Mouse (Mus musculus) cerebellum, adult 18-20 months (tissue): ENCODE results near the gene Slc29a3.

Source experiments
- DNase-seq, 2 experiments: peaks; one replicate each; pipeline ENCODE4 v3.0.0; 2021

The Slc29a3 gene

DNA sequence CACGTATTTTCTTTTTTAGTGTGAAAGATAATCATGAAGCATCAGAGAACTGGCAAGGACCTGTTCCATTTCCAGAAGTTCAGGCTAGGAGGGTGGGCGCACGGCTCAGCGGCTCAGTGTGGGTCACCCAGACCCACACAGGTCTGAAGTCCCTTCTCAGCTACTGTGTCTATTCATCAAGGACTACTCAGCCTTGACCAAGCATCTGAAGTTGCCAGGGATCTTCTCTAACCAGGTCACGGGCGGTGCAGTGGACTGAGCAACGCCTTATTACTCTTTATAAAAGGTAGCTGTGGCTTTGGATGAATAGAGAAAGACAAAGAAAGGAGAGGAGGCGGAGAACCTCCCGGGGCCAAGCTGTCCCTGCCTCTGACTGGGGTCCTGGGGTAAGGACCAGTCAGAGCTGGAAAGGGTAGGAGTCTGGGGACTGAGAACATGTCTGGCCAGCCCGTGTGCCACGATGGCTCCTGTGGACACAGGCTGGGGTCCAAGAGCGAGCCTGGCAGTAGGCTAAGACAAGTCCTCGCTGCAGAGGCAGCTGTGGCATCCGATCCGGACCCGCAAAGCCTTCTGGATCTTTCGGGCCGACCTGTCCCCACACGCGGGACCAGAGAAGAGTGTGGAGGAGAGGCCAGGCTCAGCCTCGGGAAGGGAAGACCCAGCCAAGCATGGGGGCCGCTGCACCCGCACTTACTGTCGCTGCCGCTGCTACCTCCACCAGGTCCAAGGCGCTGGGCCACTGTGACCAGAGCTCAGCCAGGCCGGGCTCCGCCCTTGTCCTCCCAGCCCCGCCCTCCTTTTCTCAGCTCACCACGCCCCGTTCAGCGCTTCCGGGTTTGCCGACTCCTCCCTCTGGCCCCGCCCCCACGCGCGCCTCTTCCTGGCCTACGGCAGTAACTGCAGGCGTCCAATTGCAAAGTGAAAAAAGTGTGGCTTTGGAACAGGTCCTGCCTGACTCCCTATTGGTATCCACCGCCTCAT, at the start of gene Slc29a3:
TSS of gene Slc29a3 (minus strand) at position 755 of the 981 bp plus-strand sequence.
- peak; percentile 92 to 93 for DNase-seq

DNA sequence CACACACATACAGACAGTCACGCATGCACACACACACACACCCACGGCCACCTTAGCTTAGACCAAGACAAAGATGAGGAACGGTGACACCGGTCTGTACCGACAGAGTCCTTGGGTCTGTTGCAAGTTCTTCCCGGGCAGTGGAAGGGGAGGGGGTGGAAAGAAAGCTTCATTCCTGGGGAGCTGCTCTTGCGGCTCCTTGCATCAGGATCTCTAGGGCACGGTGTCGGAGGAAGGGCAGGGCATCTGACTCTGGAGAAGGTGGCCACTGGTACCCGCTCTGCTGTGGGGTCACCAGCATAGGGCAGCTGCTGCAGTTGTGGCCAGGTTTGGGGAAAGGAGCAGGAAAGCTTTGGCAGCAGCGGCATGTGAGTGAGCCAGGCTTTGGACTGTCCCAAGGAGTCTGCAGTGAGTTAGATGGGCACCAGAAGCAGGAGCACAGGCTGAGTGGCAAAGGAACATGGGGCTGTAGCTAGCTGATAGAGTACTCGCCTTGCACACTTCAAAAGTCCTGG, 49.4 kb upstream of the Slc29a3 start:
- DNase-seq: no peak

GRCm38 (mm10) chr10:60801168-60801897, 48.7 kb upstream of the Slc29a3 start:
- no peak for DNase-seq

DNA sequence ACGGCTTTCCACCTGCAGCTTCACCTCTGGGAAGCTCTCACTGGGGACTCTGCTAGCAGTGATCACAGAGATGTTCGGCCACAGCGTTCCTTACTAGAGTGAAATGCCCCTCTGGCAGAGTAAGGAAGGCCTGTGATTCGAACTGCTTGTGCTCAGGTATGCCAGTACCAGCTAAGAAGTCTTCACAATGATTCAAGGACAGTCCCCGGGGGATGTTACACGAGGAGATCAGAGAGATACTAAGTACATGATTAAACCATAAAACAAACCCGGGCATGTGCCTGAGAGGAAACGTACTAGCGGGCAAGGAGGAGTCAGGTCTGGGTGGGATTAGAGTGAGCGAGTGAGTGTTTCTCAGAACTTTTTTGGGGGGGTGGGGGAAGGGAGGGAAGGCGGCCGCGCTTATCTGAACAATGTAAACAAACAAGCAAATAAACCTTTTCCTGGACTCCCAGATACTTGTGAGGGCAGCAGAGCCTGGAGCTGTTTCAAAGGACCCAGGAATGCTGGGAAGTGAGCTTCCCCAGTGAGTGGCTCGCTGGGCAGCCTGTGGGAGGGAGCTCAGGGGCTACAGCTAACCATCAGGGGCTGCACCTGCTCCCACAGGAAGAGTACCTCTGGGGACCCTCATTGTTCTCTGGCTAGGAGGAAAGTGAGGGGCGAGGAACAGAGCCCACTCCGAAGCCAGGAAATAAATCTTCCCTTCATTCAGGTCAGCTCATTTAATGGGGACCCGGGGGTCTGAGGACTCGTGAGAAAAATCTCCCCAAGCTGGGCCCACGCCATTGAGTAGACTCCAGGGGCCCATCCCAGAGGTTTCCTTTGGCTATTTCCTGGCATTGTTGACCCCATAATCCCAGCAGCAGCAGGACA, 47.9 kb upstream of the Slc29a3 start:
- no peak for DNase-seq

GRCm38 (mm10) chr10:60797682-60798422, 45.3 kb upstream of the Slc29a3 start:
- peak; percentile 42 to 56 for DNase-seq

- no peak for DNase-seq
Observed at GRCm38 (mm10) chr10:60796474-60796873, 43.9 kb upstream of the Slc29a3 start.

DNA sequence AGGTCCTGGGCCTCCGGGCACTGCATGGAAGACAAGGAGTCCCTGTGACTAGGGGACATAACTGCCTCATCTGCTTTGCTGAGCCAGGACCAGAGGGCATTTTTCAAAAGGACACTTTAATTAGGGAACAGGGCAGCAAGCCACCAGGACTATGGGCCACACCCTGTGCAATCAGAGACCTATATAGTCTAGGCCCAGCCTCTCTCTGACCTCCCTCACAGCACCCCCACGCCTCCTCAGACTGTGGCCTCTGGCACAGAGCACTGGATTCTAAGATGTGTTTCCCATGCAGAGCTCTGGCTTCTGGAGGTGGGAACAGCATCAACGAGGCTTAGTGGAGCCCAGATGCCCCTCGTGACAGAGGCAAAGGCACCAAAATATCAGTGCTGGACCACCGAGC, 43.4 kb upstream of the Slc29a3 start:
- DNase-seq: no peak

DNA sequence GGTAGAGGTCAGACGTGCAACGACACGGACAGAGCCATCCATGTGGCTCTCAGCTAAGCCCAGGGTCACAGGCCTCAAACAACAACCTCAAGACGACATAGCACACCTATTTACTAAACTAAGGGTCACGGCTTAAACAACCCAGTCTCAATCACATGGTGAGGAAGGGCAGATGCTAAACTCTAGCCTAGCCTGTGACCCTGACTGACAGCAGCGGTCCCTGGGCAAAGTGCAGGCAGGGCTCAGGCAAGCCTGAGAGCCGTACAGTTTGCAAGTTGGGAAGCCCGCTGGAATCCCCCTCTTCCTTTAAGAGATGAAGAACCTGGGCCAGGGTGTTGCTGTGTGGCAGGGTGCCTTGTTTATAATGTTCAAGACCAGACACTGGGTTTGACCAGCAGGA, 42.2 kb upstream of the Slc29a3 start:
- DNase-seq: no peak

DNA sequence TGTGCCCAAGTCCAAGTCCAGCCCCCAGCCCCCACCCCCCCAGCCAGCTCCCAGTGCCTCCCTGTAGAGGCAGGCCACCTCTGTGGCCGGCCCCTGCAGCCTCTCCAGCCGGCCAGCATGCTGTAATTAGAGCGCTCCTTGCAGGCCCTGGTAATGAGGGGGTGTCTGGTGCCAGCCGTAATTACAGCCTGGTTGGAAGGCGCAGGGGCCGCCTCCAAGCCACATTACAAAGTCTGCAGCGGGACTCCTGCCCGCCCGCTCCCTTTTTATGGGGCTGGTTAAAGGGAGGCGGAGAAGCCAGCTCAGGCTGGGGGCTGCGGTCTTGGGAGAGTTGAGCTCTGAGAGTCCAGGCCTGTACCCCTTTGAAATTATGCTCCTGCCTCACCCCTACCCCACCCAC, 41.8 kb upstream of the Slc29a3 start:
- DNase-seq: no peak

- DNase-seq: no peak
Observed at GRCm38 (mm10) chr10:60792841-60793240, 40.2 kb upstream of the Slc29a3 start.

DNA sequence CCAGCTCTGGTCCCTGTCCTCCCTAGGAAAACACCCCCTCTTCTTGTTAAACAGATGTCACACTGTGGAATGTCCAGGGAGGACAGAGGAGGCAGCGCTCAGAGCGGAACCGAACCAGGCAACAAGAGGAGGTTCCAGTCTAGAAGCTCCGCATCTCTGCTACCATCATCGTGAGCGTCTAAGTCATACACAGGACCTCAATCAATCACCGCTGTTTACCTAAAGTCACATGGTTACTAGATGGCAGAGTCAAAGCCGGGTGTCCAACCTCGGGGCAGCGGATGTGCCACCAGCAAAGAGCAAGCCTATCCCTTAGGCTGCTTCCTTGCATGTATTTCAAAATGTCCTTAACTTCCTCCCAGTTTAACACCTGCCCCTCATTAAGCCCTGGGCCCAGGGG, 39.8 kb upstream of the Slc29a3 start:
- DNase-seq: no peak

DNA sequence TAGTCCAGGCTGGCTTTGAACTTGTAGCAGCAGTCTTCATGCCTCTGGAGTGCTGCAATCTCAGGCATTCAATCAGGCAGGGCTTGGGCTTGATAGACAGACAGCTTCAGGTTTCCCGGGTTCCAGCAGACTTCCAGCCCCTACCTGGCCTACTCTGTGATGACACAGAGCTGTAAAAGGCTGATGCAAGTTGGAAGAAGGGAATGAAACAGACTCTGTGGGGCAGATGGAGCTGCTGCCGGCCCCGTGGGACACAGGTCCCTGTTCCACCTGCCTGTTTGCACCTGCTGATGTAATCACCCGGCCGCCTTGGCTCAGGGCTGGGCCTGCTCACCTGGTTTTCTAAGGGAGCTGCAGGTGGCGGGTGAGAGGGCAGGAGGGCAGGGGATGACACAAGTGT, 38.3 kb upstream of the Slc29a3 start:
- DNase-seq: peak in 1 of 2 experiments; percentile 33

- peak; percentile 39 to 56 for DNase-seq
Observed at GRCm38 (mm10) chr10:60787303-60788074, 34.9 kb upstream of the Slc29a3 start.

DNA sequence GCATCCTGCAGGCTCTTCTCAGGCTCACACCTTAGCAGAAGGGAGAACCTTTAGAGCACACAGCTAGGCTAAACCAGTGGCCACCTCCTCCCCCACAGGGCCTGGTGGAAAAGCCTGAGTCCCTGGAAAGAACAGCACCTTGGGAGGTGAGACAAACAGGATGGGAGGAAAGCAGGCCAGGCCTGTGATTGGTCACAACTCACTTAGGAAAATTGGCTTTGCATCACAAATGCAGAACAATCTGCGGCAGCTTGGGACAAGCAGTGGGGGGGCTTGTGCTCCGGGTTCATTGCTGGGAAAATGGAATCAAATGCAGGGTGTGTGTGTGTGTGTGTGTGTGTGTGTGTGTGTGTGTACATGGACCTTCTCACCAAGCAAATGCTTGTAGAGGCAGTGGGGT, 31.0 kb upstream of the Slc29a3 start:
- DNase-seq: peak; percentile 61 to 65

DNA sequence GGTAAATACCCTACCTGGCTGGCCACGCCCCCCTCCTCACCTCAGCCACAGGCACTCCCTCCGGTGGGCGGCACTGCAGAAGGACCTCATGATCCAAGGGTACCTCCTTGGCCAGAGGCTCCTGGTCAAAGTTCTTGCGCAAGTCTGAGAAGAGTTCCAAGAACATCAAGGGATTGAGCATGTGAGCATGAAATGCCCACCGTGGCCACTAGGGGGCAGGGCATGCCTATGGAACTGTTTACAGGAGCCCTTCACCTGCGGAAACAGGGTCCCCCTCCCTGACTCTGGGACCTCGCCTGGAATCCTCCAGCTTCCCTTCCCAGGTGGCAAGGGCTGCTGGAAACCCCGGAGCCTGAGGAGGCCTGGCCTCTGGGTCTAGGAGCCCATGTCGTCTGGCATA, 27.0 kb upstream of the Slc29a3 start:
- DNase-seq: peak; percentile 83 to 88

DNA sequence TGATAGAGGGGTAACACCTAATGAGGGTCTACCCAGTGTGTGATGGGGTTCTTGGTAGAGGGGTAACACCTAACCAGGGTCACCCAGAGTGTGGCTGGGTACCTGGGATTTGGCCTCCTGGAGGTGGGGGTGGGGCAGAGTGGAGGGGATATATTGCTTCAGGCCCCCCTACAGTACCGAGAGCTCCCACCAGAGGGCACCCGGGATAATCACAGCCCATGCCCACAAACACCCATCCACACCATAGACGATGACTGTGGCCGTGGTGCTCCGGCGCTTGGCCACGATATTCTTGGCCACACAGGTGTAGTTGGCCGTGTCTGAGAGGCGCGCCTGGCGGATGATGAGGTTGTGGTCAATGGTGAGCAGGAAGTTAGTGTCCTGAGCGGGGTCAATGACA, 25.9 kb upstream of the Slc29a3 start:
- peak; percentile 33 to 56 for DNase-seq

DNA sequence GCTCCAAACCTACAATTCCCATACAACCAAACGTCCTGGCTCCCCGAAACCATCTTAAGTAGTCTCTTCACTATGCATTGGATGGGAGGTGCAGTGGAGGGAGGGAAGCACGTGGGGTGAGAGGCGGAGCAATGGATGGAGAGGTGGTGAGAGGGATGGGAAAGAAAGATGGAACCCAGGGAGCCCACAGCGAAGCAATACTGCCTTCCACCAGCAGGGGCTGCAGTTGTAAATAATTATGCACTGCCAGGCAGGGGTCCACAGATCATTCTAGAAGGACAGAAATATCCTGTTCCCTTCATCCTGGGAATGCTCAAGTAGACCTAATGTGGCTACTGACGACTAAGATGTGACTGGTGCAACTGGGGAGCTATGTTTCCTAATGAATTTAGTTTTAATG, 22.9 kb upstream of the Slc29a3 start:
- peak in 1 of 2 experiments; percentile 26 for DNase-seq

GRCm38 (mm10) chr10:60774616-60775015, 22.0 kb upstream of the Slc29a3 start:
- peak in 1 of 2 experiments; percentile 6 for DNase-seq

DNA sequence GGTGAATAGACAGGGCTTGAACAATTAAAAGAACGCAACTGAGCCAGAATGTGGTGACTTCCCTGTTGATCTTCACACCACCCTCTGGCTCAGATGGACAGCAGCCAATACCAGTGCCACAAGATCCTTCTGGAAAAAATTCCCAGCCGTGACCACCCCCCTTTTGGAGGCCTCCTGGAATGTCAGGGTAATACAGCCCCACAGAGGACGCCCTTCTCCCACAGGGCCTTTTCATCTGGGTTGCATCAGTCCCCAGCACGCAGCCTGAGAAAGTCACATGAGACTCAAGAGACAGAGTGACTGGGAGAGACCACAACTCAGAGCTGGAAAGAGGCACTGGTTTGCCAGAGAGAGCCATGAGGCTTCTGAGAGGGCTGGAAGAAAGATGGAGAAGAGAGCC, 18.3 kb upstream of the Slc29a3 start:
- no peak for DNase-seq

DNA sequence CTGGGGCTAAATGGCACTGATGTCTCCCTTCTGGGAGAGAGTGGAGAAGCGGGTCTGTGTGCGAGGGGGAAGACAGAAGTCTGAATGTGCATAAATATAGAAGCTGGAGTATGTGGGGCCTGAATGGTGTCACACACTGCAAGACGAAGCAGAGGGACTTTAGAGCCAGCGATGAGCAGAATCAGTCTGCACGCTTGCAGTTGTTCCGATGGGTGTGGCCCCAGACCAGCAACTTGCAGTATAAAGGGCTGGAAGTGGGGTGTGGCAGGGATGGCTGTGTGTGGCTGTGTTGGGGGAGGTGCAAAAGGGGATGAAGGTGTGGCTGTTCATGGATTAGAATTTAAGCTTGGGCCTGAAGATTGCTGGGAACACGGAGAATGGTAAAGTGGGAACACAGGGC, 16.0 kb upstream of the Slc29a3 start:
- DNase-seq: no peak

GRCm38 (mm10) chr10:60767400-60767799, 14.8 kb upstream of the Slc29a3 start:
- DNase-seq: no peak
